Mouse (Mus musculus): Measurements from ENCODE around the gene Neurl2.

DNA sequence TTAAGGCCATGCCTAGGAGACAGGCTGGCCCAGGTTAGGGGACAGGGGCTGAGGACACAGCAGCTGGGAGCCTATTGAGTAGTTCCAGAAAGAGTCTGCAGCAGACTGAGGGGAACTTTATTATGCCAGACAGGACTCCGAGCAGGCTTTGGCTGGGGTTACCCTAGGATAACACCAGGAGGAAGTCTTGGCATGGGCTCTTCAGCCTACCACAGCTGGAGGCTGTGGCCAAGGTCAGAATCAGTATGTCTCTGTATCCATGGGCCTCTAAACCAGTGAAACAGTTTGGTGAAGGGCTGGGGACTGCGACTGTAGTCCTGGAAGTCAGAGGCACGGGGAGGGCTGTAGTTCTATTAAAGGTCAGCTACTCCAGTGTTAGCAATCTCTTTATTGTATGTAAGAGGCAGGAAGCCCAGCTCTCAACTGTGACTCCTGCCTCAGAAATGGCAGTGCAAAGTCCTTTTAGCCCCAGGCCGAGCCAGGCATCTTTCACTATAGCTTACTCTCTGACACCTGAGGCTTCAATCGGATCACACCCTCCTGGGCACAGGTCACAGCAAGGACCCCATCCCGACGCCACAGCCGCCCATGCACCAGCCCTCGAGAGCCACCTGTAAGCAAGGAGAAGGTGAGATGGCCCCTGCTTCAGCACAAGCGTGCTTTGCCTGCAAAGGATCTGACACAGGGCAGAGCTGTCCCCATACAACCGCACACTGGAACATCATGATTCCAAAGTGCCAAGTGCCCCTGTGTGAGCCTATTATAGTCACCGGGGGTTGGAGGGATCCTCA lies 40.7 kb downstream of the Neurl2 start:
- TF ChIP-seq CHD2 (IDR thresholded peaks at IDR 0.05; ENCODE audit: low read depth, low read length) (no peak), ZC3H11A (IDR thresholded peaks at IDR 0.05; ENCODE audit: borderline replicate concordance, low read depth, low read length) (no peak), MAFK (IDR thresholded peaks at IDR 0.05; ENCODE audit: insufficient read depth, low read depth, low read length) (no peak)

Data from ES-E14 (cell line).